Mouse (Mus musculus) skeletal muscle tissue, adult 2 months (tissue): ENCODE measurements around the gene Gpr35.

Source experiments
- DNase-seq: peaks from one replicate; pipeline ENCODE4 v3.0.0-alpha.2; 2012; ENCODE audit warnings: low read depth, low spot score

Gene Gpr35

DNA sequence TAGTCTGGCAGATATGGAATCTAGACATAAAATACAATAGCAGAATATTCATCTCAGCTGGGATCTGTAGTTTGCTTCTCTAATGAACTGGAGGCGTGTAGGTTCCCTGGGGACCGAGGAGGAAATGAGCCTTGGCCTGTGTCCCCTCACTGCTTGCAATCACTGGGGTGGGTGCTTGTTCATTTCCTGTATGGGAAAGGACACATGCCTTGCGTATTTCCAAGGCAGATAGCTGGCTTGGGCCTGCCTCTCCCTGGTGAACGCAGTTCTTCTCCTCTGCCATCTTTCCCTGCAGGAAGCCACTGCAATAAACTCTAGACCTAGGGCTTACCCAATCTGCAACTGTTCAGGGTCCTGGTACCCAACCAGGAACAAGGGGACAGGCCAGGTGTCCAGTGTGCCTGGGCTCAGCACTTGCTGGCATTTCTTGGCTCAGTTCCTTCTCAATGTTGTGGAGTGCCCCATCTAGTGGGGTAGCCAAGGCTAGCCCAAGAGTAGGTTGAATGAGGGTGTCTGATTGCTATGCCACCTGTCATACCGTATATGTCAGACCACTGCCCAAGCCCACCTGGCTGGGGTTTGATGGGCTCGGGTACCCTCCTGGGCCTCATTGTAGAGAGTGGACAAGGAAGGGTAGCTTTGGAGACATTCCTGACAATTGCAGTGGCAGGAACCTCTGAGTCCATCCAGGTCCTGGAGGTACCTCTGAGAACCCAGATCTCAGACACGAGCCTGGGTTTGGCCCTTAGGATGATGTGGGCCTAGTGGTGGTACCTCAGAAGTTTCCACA is 30.6 kb downstream of the Gpr35 start:
- DNase-seq, result peak; percentile 24

DNA sequence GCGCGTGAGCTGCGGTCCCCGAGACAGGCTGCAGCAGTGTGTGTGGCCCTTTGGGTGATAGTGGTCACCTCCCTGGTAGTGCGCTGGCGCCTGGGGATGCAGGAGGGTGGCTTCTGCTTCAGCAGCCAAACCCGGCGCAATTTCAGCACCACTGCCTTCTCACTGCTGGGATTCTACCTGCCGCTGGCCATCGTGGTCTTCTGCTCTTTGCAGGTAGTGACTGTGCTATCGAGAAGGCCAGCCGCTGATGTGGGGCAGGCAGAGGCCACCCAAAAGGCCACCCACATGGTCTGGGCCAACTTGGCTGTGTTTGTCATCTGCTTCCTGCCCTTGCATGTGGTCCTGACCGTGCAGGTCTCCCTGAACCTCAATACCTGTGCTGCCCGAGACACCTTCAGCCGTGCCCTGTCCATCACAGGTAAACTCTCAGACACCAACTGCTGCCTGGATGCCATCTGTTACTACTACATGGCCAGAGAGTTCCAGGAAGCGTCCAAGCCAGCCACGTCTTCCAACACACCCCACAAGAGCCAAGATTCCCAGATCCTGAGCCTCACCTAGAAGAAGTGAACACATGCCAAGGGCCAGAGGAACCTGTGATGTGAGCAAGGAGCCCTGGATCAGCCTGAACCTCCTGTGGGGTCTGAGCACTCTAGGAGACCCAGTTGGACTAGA is 32.4 kb downstream of the Gpr35 start:
- DNase-seq, result no peak

- no peak for DNase-seq
These were observed 34.3 kb downstream of the Gpr35 start for GRCm38 (mm10) chr1:92984999-92985398.

GRCm38 (mm10) chr1:92988894-92989293 is 38.2 kb downstream of the Gpr35 start:
- DNase-seq, result no peak

- DNase-seq, result no peak
These were observed 39.2 kb downstream of the Gpr35 start for GRCm38 (mm10) chr1:92989891-92990290.

GRCm38 (mm10) chr1:92992214-92992855 is 41.7 kb downstream of the Gpr35 start:
- DNase-seq, result no peak

DNA sequence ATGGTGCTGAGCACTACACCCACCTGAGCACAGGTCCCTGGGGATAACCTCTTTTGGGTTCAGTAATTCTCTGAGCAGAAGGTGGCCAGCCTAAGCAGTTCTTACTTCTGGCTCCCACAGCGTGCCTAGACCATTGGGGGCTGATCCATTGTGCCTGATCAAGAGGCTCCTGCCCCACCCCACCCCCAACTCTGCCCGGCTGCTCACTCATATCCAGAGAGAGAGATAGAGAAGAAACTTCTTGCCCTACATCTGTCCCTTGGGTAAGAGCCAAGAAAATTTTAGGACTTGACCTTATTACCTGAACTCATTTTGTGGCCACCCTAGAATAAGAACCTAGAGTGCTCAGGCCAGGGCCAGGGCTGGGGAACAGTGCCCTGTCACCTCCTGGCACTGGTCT is 42.2 kb downstream of the Gpr35 start:
- no peak for DNase-seq

DNA sequence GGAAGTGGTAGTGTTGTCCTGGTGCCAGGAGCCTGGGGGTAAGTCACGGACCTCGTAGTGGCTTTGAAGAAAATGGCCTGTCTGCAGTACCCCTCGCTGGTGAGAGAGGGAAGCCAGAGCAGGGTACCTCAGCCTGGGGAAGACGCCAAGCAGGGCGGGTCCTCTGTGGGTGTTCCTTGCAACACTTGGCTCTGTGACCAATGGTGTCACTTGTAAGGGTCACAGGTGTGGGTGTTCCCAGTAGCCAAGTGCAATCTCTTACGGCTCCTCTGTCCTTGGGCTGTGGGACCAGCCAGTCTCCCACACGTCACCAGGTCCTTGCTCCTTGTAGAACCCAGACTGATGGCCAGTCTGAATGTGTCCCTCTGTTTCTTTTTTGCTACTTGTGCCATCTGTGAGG is 55.4 kb downstream of the Gpr35 start, which contains the start of gene Aqp12:
TSS of gene Aqp12 (plus strand) at position 274 of the 400 bp plus-strand sequence.
- no peak for DNase-seq

GRCm38 (mm10) chr1:93009196-93009595 is 58.5 kb downstream of the Gpr35 start:
- DNase-seq, result no peak

DNA sequence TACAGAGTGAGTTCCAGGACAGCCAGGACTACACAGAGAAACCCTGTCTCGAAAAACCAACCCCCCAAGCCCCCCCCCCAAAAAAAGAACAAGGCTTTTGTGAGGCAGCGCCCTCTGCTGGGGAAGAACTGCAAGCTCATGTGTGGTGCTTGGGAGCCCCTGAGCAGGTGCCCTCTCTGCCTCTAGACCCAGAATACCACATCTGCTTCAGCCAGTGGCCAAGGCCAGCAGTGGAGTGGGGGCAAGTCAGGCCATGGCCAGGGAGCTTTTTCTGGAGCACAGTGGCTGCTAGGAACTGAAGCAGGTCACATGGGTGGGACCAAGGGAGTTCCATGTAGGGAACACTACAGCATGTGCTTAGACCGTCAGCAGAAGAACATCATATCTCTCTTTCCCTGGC is 60.1 kb downstream of the Gpr35 start:
- DNase-seq, result peak; percentile 4

GRCm38 (mm10) chr1:93012103-93012585 is 61.5 kb downstream of the Gpr35 start:
- DNase-seq, result no peak

- DNase-seq, result no peak
These were observed 62.7 kb downstream of the Gpr35 start for GRCm38 (mm10) chr1:93013367-93013766.

- peak; percentile 28 for DNase-seq
These were observed 63.8 kb downstream of the Gpr35 start for GRCm38 (mm10) chr1:93014460-93014859.

- DNase-seq, result no peak
These were observed 64.5 kb downstream of the Gpr35 start for GRCm38 (mm10) chr1:93015136-93015535.

GRCm38 (mm10) chr1:93018716-93019115 is 68.1 kb downstream of the Gpr35 start:
- DNase-seq, result no peak

GRCm38 (mm10) chr1:93020602-93021001 is 69.9 kb downstream of the Gpr35 start:
- DNase-seq, result no peak

GRCm38 (mm10) chr1:93026600-93026999 is 75.9 kb downstream of the Gpr35 start:
- DNase-seq, result no peak

GRCm38 (mm10) chr1:93029387-93029786 is 78.7 kb downstream of the Gpr35 start:
- no peak for DNase-seq

DNA sequence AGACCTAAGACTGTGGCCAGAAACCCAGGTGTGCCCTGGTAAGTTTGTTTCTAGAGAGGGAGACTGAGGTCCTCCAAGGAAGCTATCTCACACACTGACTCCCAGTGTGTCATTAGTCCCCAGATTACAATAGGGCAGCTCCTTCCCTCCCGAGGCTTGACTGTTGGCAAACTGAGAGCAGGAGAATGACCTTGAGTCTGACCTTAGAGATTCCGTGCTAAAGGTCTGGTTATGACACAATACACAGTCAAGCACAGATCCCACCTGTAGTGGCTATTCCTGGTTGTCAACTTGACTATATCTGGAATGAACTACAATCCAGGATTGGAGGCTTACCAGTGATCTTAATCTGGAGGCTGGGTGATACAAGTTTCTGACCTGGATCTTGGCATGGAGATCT is 79.4 kb downstream of the Gpr35 start:
- DNase-seq, result no peak

GRCm38 (mm10) chr1:93031199-93031598 is 80.5 kb downstream of the Gpr35 start:
- DNase-seq, result no peak

DNA sequence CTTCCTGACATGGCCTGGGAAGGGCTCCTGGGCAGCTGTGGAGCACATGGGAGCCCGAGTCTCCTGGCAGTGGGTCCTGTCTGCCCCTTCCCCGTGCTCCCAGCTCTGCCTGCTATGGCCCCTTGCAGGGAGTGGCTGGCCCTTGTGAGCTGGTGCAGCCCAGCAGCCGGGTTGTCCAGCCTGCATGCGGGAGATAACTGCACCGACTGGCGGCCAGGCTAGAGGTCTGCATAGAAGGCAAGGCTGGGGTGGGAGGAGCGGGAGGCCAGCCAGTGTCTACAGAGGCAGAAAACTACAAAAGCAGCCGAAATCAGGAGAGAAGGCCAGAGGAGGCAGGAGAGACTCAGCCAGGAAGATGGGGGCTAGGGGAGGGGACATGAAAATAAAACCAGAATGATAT is 83.3 kb downstream of the Gpr35 start:
- no peak for DNase-seq

- no peak for DNase-seq
These were observed 85.3 kb downstream of the Gpr35 start for GRCm38 (mm10) chr1:93035981-93036380.
